Mouse (Mus musculus) CH12.LX (cell line): ENCODE data around the gene Cabcoco1. TPM values are rescaled to one million over a fixed set of nuclear protein-coding genes. Genes with fewer than 3 reads are reported as not detected.

ENCODE experiments used
- DNase-seq: peaks from one replicate; pipeline ENCODE4 v3.0.0-alpha.2; 2013; ENCODE audit errors: extremely low read depth
- H3K27ac ChIP-seq: 2 replicates; pipeline ENCODE4 v1.5.1; 2012; ENCODE audit warnings: low read depth, mild to moderate bottlenecking, control low read depth, moderate library complexity; ENCODE audit not compliant: insufficient read depth
- H3K27me3 ChIP-seq: replicated peaks from 2 replicates; pipeline ENCODE3; 2012; ENCODE audit warnings: inconsistent platforms
- H3K36me3 ChIP-seq, 2 experiments: replicated peaks in 1 of 2; 2 replicates each; pipeline versions ENCODE3 to v1.6.1; 2012; ENCODE audit warnings: inconsistent platforms in 1 of 2, low read length in 1 of 2, mild to moderate bottlenecking in 1 of 2, mixed read lengths in 1 of 2, moderate library complexity in 1 of 2; ENCODE audit not compliant: control insufficient read depth in 1 of 2, insufficient read depth in 1 of 2
- H3K4me1 ChIP-seq, 2 experiments: 2 replicates each; pipeline ENCODE4 v1.6.1; 2012; ENCODE audit warnings: inconsistent platforms in 1 of 2, moderate library complexity in 1 of 2; ENCODE audit not compliant: insufficient read depth in 2 of 2, control insufficient read depth in 1 of 2
- H3K4me2 ChIP-seq: 2 replicates; pipeline ENCODE4 v1.6.1; 2012; ENCODE audit warnings: low read depth, mild to moderate bottlenecking, control low read depth; ENCODE audit not compliant: poor library complexity, insufficient read depth, severe bottlenecking
- H3K4me3 ChIP-seq, 3 experiments: fragments of 150-350 bp in 1 of 3; sonication (generic) in 1 of 3; replicated peaks in 1 of 3; 2 replicates each; pipeline versions ENCODE3 to v1.5.1; 2011 to 2012; ENCODE audit warnings: low read depth in 2 of 3, low read length in 2 of 3, mild to moderate bottlenecking in 2 of 3, moderate library complexity in 2 of 3, control low read depth in 1 of 3, improper control_type of control experiment in 1 of 3, inconsistent platforms in 1 of 3, mixed read lengths in 1 of 3; ENCODE audit not compliant: poor library complexity in 1 of 3
- H3K79me2 ChIP-seq: replicated peaks from 2 replicates; pipeline ENCODE4 v1.6.1; 2012; ENCODE audit warnings: mild to moderate bottlenecking, moderate library complexity; ENCODE audit not compliant: control insufficient read depth, poor library complexity, insufficient read depth, severe bottlenecking; ENCODE audit errors: extremely low read depth
- H3K9ac ChIP-seq: 2 replicates; pipeline ENCODE4 v1.6.1; 2012; ENCODE audit warnings: low read depth, mild to moderate bottlenecking, control low read depth, moderate library complexity; ENCODE audit not compliant: insufficient read depth
- H3K9me3 ChIP-seq: replicated peaks from 2 replicates; pipeline ENCODE3; 2012; ENCODE audit warnings: low read length, inconsistent platforms, mixed read lengths
- BHLHE40 ChIP-seq: IDR thresholded peaks from 2 replicates; pipeline ENCODE4 v1.6.1; 2011; ENCODE audit warnings: mild to moderate bottlenecking, low read depth, low read length, improper control_type of control experiment
- CHD1 ChIP-seq: IDR thresholded peaks from 2 replicates; pipeline ENCODE4 v1.6.1; 2012; ENCODE audit warnings: low read depth, low read length, improper control_type of control experiment, inconsistent platforms
- CTCF ChIP-seq, 2 experiments: IDR thresholded peaks in 1 of 2; conservative IDR thresholded peaks in 1 of 2; 2 replicates each; pipeline ENCODE4 v1.5.1; 2011 to 2012; ENCODE audit warnings: low read depth in 2 of 2, low read length in 2 of 2, improper control_type of control experiment in 1 of 2, inconsistent platforms in 1 of 2, mild to moderate bottlenecking in 1 of 2, moderate library complexity in 1 of 2
- E2F4 ChIP-seq: IDR thresholded peaks from 2 replicates; pipeline ENCODE4 v1.6.1; 2011; ENCODE audit warnings: low read depth, low read length, improper control_type of control experiment; ENCODE audit not compliant: insufficient replicate concordance
- ELF1 ChIP-seq: IDR thresholded peaks from 2 replicates; pipeline ENCODE4 v1.6.1; 2014; ENCODE audit warnings: low read depth, mild to moderate bottlenecking, inconsistent platforms, low read length, improper control_type of control experiment
- EP300 ChIP-seq: IDR thresholded peaks from 2 replicates; pipeline ENCODE4 v1.6.1; 2011; ENCODE audit warnings: low read length, improper control_type of control experiment
- ETS1 ChIP-seq: conservative IDR thresholded peaks from 2 replicates; pipeline ENCODE4 v1.6.1; 2012; ENCODE audit warnings: low read depth, mild to moderate bottlenecking, inconsistent platforms, low read length, improper control_type of control experiment, moderate library complexity
- JUN ChIP-seq: IDR thresholded peaks from 2 replicates; pipeline ENCODE4 v1.6.1; 2011; ENCODE audit warnings: low read depth, mild to moderate bottlenecking, low read length, improper control_type of control experiment, moderate library complexity; ENCODE audit not compliant: insufficient read depth
- KAT2A ChIP-seq: IDR thresholded peaks from 2 replicates; pipeline ENCODE4 v1.6.1; 2012; ENCODE audit warnings: low read length, improper control_type of control experiment, inconsistent platforms; ENCODE audit not compliant: insufficient replicate concordance
- MAFK ChIP-seq: IDR thresholded peaks from 2 replicates; pipeline ENCODE4 v1.6.1; 2011; ENCODE audit warnings: low read length, improper control_type of control experiment; ENCODE audit not compliant: insufficient replicate concordance
- MAX ChIP-seq: IDR thresholded peaks from 2 replicates; pipeline ENCODE4 v1.6.1; 2011; ENCODE audit warnings: low read length, improper control_type of control experiment
- MAZ ChIP-seq: IDR thresholded peaks from 2 replicates; pipeline ENCODE4 v1.6.1; 2012; ENCODE audit warnings: low read depth, mild to moderate bottlenecking, inconsistent platforms, low read length, improper control_type of control experiment, moderate library complexity
- MXI1 ChIP-seq: IDR thresholded peaks from 2 replicates; pipeline ENCODE4 v1.6.1; 2011; ENCODE audit warnings: mild to moderate bottlenecking, low read depth, low read length, improper control_type of control experiment
- MYC ChIP-seq: IDR thresholded peaks from 2 replicates; pipeline ENCODE4 v1.6.1; 2011; ENCODE audit warnings: low read depth, mild to moderate bottlenecking, improper control_type of control experiment, low read length
- POLR2A ChIP-seq: IDR thresholded peaks from 2 replicates; pipeline ENCODE4 v1.6.1; 2011; ENCODE audit warnings: low read depth, mild to moderate bottlenecking, improper control_type of control experiment, low read length
- POLR2AphosphoS2 ChIP-seq: IDR thresholded peaks from 2 replicates; pipeline ENCODE4 v1.6.1; 2011; ENCODE audit warnings: low read depth, low read length, improper control_type of control experiment
- RAD21 ChIP-seq: IDR thresholded peaks from 2 replicates; pipeline ENCODE4 v1.6.1; 2011; ENCODE audit warnings: low read depth, mild to moderate bottlenecking, low read length, improper control_type of control experiment, moderate library complexity
- RCOR1 ChIP-seq: conservative IDR thresholded peaks from 2 replicates; pipeline ENCODE4 v1.6.1; 2012; ENCODE audit warnings: low read depth, mild to moderate bottlenecking, inconsistent platforms, low read length, improper control_type of control experiment
- SIN3A ChIP-seq: IDR thresholded peaks from 2 replicates; pipeline ENCODE4 v1.6.1; 2012; ENCODE audit warnings: low read length, improper control_type of control experiment, inconsistent platforms
- SMC3 ChIP-seq: IDR thresholded peaks from 2 replicates; pipeline ENCODE4 v1.6.1; 2011; ENCODE audit warnings: low read depth, low read length, improper control_type of control experiment
- TCF12 ChIP-seq: IDR thresholded peaks from 2 replicates; pipeline ENCODE4 v1.6.1; 2014; ENCODE audit warnings: low read depth, mild to moderate bottlenecking, inconsistent platforms, low read length, improper control_type of control experiment
- UBTF ChIP-seq: IDR thresholded peaks from 2 replicates; pipeline ENCODE4 v1.6.1; 2012; ENCODE audit warnings: low read depth, mild to moderate bottlenecking, inconsistent platforms, low read length, improper control_type of control experiment, moderate library complexity
- USF1 ChIP-seq: IDR thresholded peaks from 2 replicates; pipeline ENCODE4 v1.6.1; 2014; ENCODE audit warnings: low read depth, mild to moderate bottlenecking, inconsistent platforms, low read length, improper control_type of control experiment
- ZKSCAN1 ChIP-seq: IDR thresholded peaks from 2 replicates; pipeline ENCODE4 v1.6.1; 2012; ENCODE audit warnings: low read depth, inconsistent platforms, low read length, improper control_type of control experiment, borderline replicate concordance
- ZMIZ1 ChIP-seq: IDR thresholded peaks from 2 replicates; pipeline ENCODE4 v1.6.1; 2012; ENCODE audit warnings: low read depth, mild to moderate bottlenecking, inconsistent platforms, low read length, improper control_type of control experiment
- ZNF384 ChIP-seq: IDR thresholded peaks from 2 replicates; pipeline ENCODE4 v1.6.1; 2012; ENCODE audit warnings: low read depth, low read length, improper control_type of control experiment, inconsistent platforms
- dilution Hi-C: fragments of 300-500 bp; cut with MboI; formaldehyde crosslinking; loops from 2 replicates; pipeline ENCODE4 v1.14.3; 2020; ENCODE audit warnings: low sequenced_read_pairs; ENCODE audit not compliant: extremely low pct_unique_long_range_greater_than_20kb, extremely low pct_ligation_motif_present
- in situ Hi-C: fragments of 300-500 bp; cut with MboI; formaldehyde crosslinking; loops from 3 replicates; pipeline ENCODE4 v1.14.3; 2019; ENCODE audit warnings: low sequenced_read_pairs, low pct_ligation_motif_present, low pct_unique_long_range_greater_than_20kb, mixed read lengths
- polyA plus RNA-seq: library from polyadenylated mRNA; unstranded; fragments of >175 nt; gene quantifications from 2 replicates; pipeline ENCODE4 v1.2.1, GENCODE M21; 2012; ENCODE audit warnings: low read depth; ENCODE audit not compliant: insufficient read length
- total RNA-seq, 2 experiments: library from RNA; depleted of rRNA; stranded (reverse); fragments of 300-350 nt in 1 of 2; fragments of >200 nt in 1 of 2; gene quantifications; 2 replicates each; pipeline ENCODE4 v1.2.3; 2012 to 2014

Cabcoco1 gene
- total and polyA plus RNA-seq, 3 experiments = 0.72 to 2.4 (median 0.90) TPM

DNA sequence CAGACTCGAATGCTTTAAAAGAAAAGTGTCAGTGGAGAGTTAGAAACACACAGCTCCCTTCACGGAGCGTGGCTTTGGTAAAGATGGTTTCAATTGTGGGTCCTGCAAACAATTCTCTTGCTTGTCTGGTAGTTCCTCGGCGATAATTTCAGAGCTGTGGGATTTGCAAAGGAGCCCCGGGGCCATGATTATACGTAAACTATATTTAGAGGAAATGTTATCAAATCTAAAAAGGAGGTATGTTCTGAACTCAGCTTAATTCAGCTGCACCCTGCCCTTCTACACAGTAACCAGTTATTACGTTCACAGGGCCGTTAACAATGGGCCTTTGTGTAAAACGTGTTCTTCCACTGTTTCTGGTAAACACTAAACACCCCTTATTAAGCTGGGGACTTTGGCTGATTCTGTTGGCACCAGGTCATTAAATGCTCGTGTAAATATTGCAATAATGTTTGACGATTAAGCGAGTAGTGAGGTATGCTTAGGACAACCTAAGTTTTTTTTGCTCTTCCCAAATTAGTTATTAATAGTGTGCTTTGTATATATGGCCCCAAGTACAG lies 106.6 kb downstream of the Cabcoco1 start:
- H3K79me2 ChIP-seq = no peaks in the 10 kb centered on the region
- TF ChIP-seq ELF1 = no peak
- no peak for TF ChIP-seq POLR2A
- TF ChIP-seq SMC3 = no peak
- no peak for TF ChIP-seq RAD21
- TF ChIP-seq JUN = no peak
- TF ChIP-seq MAFK = no peak
- no peak for TF ChIP-seq ZNF384
- no peak for TF ChIP-seq CHD1
- no peak for TF ChIP-seq KAT2A
- no peak for TF ChIP-seq MYC
- TF ChIP-seq MXI1 = no peak
- no peak for TF ChIP-seq POLR2AphosphoS2
- H3K36me3 ChIP-seq = no peaks in the 10 kb centered on the region
- no peak overlapping the region for H3K4me2 ChIP-seq
- peaks cover 6 to 13% of the 10 kb centered on the region in 2 experiments for H3K4me1 ChIP-seq
- H3K4me3 ChIP-seq = no peak overlapping the region
- dilution Hi-C loops = no loop called here
- H3K27me3 ChIP-seq = no peaks in the 10 kb centered on the region
- no peak for DNase-seq
- no peak overlapping the region for H3K27ac ChIP-seq
- in situ Hi-C loops = no loop called here
- no peaks in the 10 kb centered on the region for H3K9me3 ChIP-seq
- no peak overlapping the region for H3K9ac ChIP-seq

DNA sequence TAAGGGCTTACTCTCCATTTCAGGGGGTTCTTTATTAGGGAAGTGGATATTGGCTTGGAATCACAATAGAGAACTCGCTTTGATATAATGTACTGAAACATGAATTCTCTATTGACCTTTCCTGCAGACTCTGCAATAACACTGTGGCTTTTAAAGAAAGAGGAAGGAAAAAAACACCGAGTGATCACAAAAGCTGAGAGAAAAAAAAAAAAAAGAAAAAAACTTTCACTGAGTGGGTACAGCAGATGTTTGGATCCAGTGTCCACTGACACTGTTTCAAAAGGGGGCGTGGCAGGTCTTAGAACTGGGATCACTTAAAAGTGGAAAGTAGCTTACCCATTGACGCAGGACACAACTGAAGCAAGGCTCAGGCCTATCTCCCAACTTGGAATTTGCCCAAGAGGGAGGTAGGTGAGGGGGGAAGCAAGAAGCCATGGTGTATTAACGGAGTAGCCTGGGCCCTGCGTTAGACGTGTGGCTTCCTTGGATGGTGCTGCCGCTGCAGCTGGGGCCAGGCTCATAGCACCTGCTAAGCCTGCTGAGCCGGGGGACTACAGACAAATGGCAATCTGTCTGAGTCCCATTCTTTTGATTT lies 107.6 kb downstream of the Cabcoco1 start:
- Histone ChIP-seq H3K4me3 (no peak overlapping the region), H3K9me3 (no peaks in the 10 kb centered on the region), H3K9ac (no peak overlapping the region), H3K27me3 (no peaks in the 10 kb centered on the region), H3K4me1 (peaks cover 3 to 9% of the 10 kb centered on the region in 2 experiments; a peak in 3 of 4 replicates), H3K4me2 (no peak overlapping the region), H3K36me3 (no peaks in the 10 kb centered on the region), H3K27ac (no peak overlapping the region), H3K79me2 (no peaks in the 10 kb centered on the region)
- TF ChIP-seq JUN (no peak), ETS1 (no peak), ZNF384 (peak; percentile 53)
- DNase-seq = no peak
- dilution Hi-C loops (no loop called here), in situ Hi-C loops (no loop called here)

DNA sequence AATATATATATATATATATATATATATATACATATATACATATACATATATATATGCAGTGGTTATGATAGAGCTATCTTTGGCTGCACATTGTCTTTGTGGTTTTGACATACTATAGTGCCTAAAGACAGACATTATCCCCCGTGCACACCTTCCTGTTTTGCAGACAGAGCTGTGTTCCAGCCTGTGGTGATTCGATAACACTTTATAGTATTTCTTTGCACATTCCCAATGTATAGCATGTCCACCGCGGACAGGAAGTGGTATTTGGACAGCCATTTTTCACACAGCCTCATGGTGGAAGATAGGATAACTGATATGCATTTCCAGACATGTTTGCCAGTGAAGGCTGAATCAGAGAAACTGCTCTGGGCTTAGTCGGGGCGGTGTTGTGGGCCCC lies 110.3 kb downstream of the Cabcoco1 start:
- Histone ChIP-seq H3K79me2 (no peaks in the 10 kb centered on the region), H3K4me3 (no peak overlapping the region), H3K4me2 (no peak overlapping the region), H3K27ac (no peak overlapping the region), H3K9me3 (no peaks in the 10 kb centered on the region), H3K36me3 (no peaks in the 10 kb centered on the region), H3K27me3 (no peaks in the 10 kb centered on the region), H3K9ac (no peak overlapping the region), H3K4me1 (peaks cover 3 to 9% of the 10 kb centered on the region in 2 experiments; a peak in 3 of 4 replicates)
- in situ Hi-C loops (no loop called here), dilution Hi-C loops (no loop called here)
- no peak for TF ChIP-seq MAX
- no peak for TF ChIP-seq USF1
- TF ChIP-seq UBTF = no peak
- no peak for TF ChIP-seq ZNF384
- no peak for TF ChIP-seq EP300
- TF ChIP-seq ZKSCAN1 = no peak
- no peak for TF ChIP-seq ZMIZ1
- TF ChIP-seq MAFK = no peak
- no peak for TF ChIP-seq E2F4
- no peak for TF ChIP-seq BHLHE40
- TF ChIP-seq SIN3A = no peak
- no peak for TF ChIP-seq TCF12
- no peak for TF ChIP-seq RCOR1
- TF ChIP-seq CTCF (conservative IDR thresholded peaks at IDR 0.05 in 1 of 2, IDR thresholded peaks at IDR 0.05 in 1 of 2; ENCODE audit: low read depth in 2 of 2, low read length in 2 of 2) = no peak
- TF ChIP-seq SMC3 = no peak
- no peak for TF ChIP-seq MAZ
- no peak for DNase-seq
